Mouse (Mus musculus) spleen, postnatal 36 days (tissue): ENCODE data around the gene Fads3.

ENCODE experiments used
- DNase-seq, 2 experiments: peaks; one replicate each; pipeline ENCODE4 v3.0.0; 2022; ENCODE audit warnings: low spot score in 2 of 2, mixed read lengths in 1 of 2

Fads3 gene

GRCm38 (mm10) chr19:10050438-10050837, 9.1 kb downstream of the Fads3 start:
- DNase-seq = no peak

GRCm38 (mm10) chr19:10052698-10053097, 11.3 kb downstream of the Fads3 start:
- DNase-seq = no peak

- no peak for DNase-seq
These were observed 12.4 kb downstream of the Fads3 start for GRCm38 (mm10) chr19:10053692-10054260.

GRCm38 (mm10) chr19:10054361-10055075, 13.1 kb downstream of the Fads3 start:
- DNase-seq = no peak

GRCm38 (mm10) chr19:10055261-10055660, 13.9 kb downstream of the Fads3 start:
- DNase-seq = no peak

- no peak for DNase-seq
These were observed 14.7 kb downstream of the Fads3 start for GRCm38 (mm10) chr19:10055783-10056660.

GRCm38 (mm10) chr19:10056686-10057085, 15.3 kb downstream of the Fads3 start:
- DNase-seq = no peak

GRCm38 (mm10) chr19:10057486-10058351, 16.4 kb downstream of the Fads3 start:
- DNase-seq = no peak

- no peak for DNase-seq
These were observed 17.0 kb downstream of the Fads3 start for GRCm38 (mm10) chr19:10058352-10058825.

GRCm38 (mm10) chr19:10058876-10059427, 17.6 kb downstream of the Fads3 start:
- DNase-seq = no peak

GRCm38 (mm10) chr19:10059911-10060567, 18.7 kb downstream of the Fads3 start:
- DNase-seq = peak in 1 of 2 experiments; percentile 58

GRCm38 (mm10) chr19:10060783-10061590, 19.6 kb downstream of the Fads3 start:
- DNase-seq = no peak

- DNase-seq = no peak
These were observed 20.3 kb downstream of the Fads3 start for GRCm38 (mm10) chr19:10061624-10062023.

GRCm38 (mm10) chr19:10062292-10062691, 20.9 kb downstream of the Fads3 start:
- DNase-seq = no peak

GRCm38 (mm10) chr19:10062862-10063261, 21.5 kb downstream of the Fads3 start:
- DNase-seq = no peak

GRCm38 (mm10) chr19:10064173-10065012, 23.0 kb downstream of the Fads3 start:
- DNase-seq = peak; percentile 54 to 55

GRCm38 (mm10) chr19:10065465-10066188, 24.3 kb downstream of the Fads3 start:
- no peak for DNase-seq

- no peak for DNase-seq
These were observed 24.8 kb downstream of the Fads3 start for GRCm38 (mm10) chr19:10066189-10066500.
